Mouse (Mus musculus): Measurements from ENCODE around the gene Trim54.

DNA sequence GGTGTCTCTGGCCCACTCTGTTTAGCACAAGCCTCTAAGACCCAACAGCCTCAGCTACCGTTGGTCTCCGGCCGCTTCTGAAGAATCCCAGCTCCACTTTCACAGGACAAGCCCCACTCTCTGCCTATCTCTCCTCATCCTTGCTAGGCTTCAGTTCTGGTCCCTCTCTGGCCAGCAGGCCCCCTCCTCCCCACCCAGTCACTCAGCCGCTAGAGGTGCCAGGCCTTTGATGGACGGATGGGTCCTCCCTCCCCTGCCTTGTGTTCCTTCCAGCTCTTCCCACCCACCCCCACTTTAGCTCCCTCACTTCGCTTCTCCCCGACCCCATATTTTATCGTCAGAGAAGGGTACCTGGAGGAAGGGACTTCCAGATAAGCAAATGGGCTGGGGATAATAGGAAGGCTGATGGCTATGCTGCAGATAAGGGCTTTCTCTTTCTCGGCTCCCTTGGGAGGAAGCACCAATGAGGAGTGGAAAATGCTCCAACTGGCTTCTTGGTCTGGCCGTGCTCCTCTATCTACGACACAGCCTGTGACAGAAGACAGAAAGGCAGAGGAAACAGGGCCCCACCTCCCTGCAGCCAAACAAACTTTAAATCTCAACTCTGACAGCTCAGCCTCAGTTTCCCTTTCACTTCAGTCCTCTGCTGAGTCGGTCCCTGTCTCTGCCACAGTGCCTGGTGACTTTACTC lies 33.4 kb upstream of the Trim54 start:
- TF ChIP-seq POLR2A (IDR thresholded peaks at IDR 0.05; ENCODE audit: control insufficient read depth, extremely low read depth, insufficient read depth, low read length, poor library complexity): no peak
- TF ChIP-seq CTCF (IDR thresholded peaks at IDR 0.05; ENCODE audit: borderline replicate concordance, control insufficient read depth, extremely low read depth, insufficient read depth, low read length, poor library complexity): no peak
